Mouse (Mus musculus): Measurements from ENCODE around the gene Grin3b. TPM values are rescaled to one million over a fixed set of nuclear protein-coding genes. Genes with fewer than 3 reads are reported as not detected.
A peak's percentile ranks its signal among the peaks of the same experiment; 100 is the strongest.

The Grin3b gene
- total and polyA plus RNA-seq, 3 experiments: 0.07 to 0.60 (median 0.44) TPM

- no peak for TF ChIP-seq GATA1 (IDR thresholded peaks at IDR 0.05; ENCODE audit: borderline replicate concordance, low read length)
- TF ChIP-seq POLR2AphosphoS5 (IDR thresholded peaks at IDR 0.05; ENCODE audit: insufficient replicate concordance, low read depth, low read length): no peak
- no peak for TF ChIP-seq CTCF (IDR thresholded peaks at IDR 0.05; ENCODE audit: low read depth, low read length)
- TF ChIP-seq GATA2 (IDR thresholded peaks at IDR 0.05; ENCODE audit: borderline replicate concordance, low read depth, low read length): no peak
- TF ChIP-seq TAL1 (conservative IDR thresholded peaks at IDR 0.05; ENCODE audit: low read depth, low read length): no peak
- peaks cover 67% of the 10 kb centered on the region for H3K36me3 ChIP-seq (replicated peaks)
- DNase-seq (ENCODE audit: low spot score) (no peak), ATAC-seq (ENCODE audit: extremely low read depth, insufficient number of reproducible peaks, low FRiP score, poor library complexity, severe bottlenecking) (no peak)
- peaks cover 79% of the 10 kb centered on the region for H3K4me1 ChIP-seq (ENCODE audit: insufficient read depth, low read depth, low read length)
- no peak overlapping the region; the same call in 1 of the 2 replicates for H3K4me3 ChIP-seq (ENCODE audit: low read depth, low read length)
- no peaks in the 10 kb centered on the region for H3K27me3 ChIP-seq (ENCODE audit: insufficient read depth, low read length)
- no peaks in the 10 kb centered on the region for H3K9me3 ChIP-seq (replicated peaks)
Observed at GRCm38 (mm10) chr10:79930826-79931186, 39.7 kb upstream of the Grin3b start.

GRCm38 (mm10) chr10:79931797-79932196 lies 38.7 kb upstream of the Grin3b start:
- H3K4me3 ChIP-seq (ENCODE audit: low read depth, low read length): no peak overlapping the region
- H3K4me1 ChIP-seq (ENCODE audit: insufficient read depth, low read depth, low read length): peaks cover 80% of the 10 kb centered on the region
- peaks cover 77% of the 10 kb centered on the region for H3K36me3 ChIP-seq (replicated peaks)
- H3K9me3 ChIP-seq (replicated peaks): no peaks in the 10 kb centered on the region
- ATAC-seq (ENCODE audit: extremely low read depth, insufficient number of reproducible peaks, low FRiP score, poor library complexity, severe bottlenecking): no peak
- no peaks in the 10 kb centered on the region for H3K27me3 ChIP-seq (ENCODE audit: insufficient read depth, low read length)
- TF ChIP-seq TAL1 (conservative IDR thresholded peaks at IDR 0.05; ENCODE audit: low read depth, low read length) (no peak), CTCF (IDR thresholded peaks at IDR 0.05; ENCODE audit: low read depth, low read length) (no peak), GATA1 (IDR thresholded peaks at IDR 0.05; ENCODE audit: borderline replicate concordance, low read length) (no peak), GATA2 (IDR thresholded peaks at IDR 0.05; ENCODE audit: borderline replicate concordance, low read depth, low read length) (no peak), POLR2AphosphoS5 (IDR thresholded peaks at IDR 0.05; ENCODE audit: insufficient replicate concordance, low read depth, low read length) (no peak)
- DNase-seq (ENCODE audit: low spot score): no peak

GRCm38 (mm10) chr10:79932736-79933135 lies 37.8 kb upstream of the Grin3b start:
- H3K4me1 ChIP-seq (ENCODE audit: insufficient read depth, low read depth, low read length): peaks cover 89% of the 10 kb centered on the region

GRCm38 (mm10) chr10:79933145-79933679 lies 37.3 kb upstream of the Grin3b start:
- ATAC-seq (ENCODE audit: extremely low read depth, insufficient number of reproducible peaks, low FRiP score, poor library complexity, severe bottlenecking): no peak
- Histone ChIP-seq H3K36me3 (replicated peaks) (peaks cover 91% of the 10 kb centered on the region), H3K4me3 (ENCODE audit: low read depth, low read length) (no peak overlapping the region), H3K27me3 (ENCODE audit: insufficient read depth, low read length) (no peaks in the 10 kb centered on the region), H3K9me3 (replicated peaks) (no peaks in the 10 kb centered on the region), H3K4me1 (ENCODE audit: insufficient read depth, low read depth, low read length) (peaks cover 94% of the 10 kb centered on the region)
- DNase-seq (ENCODE audit: low spot score): no peak
- TF ChIP-seq POLR2AphosphoS5 (IDR thresholded peaks at IDR 0.05; ENCODE audit: insufficient replicate concordance, low read depth, low read length): no peak
- TF ChIP-seq TAL1 (conservative IDR thresholded peaks at IDR 0.05; ENCODE audit: low read depth, low read length): no peak
- TF ChIP-seq CTCF (IDR thresholded peaks at IDR 0.05; ENCODE audit: low read depth, low read length): no peak
- no peak for TF ChIP-seq GATA2 (IDR thresholded peaks at IDR 0.05; ENCODE audit: borderline replicate concordance, low read depth, low read length)
- TF ChIP-seq GATA1 (IDR thresholded peaks at IDR 0.05; ENCODE audit: borderline replicate concordance, low read length): no peak

More at GRCm38 (mm10) chr10:79932736-79933135, 37.8 kb upstream of the Grin3b start:
- Histone ChIP-seq H3K36me3 (replicated peaks) (peaks cover 86% of the 10 kb centered on the region), H3K9me3 (replicated peaks) (no peaks in the 10 kb centered on the region), H3K27me3 (ENCODE audit: insufficient read depth, low read length) (no peaks in the 10 kb centered on the region), H3K4me3 (ENCODE audit: low read depth, low read length) (peak overlapping the region; percentile 8; the same call in 1 of the 2 replicates)
- TF ChIP-seq CTCF (IDR thresholded peaks at IDR 0.05; ENCODE audit: low read depth, low read length): no peak
- no peak for TF ChIP-seq GATA2 (IDR thresholded peaks at IDR 0.05; ENCODE audit: borderline replicate concordance, low read depth, low read length)
- TF ChIP-seq POLR2AphosphoS5 (IDR thresholded peaks at IDR 0.05; ENCODE audit: insufficient replicate concordance, low read depth, low read length): no peak
- TF ChIP-seq GATA1 (IDR thresholded peaks at IDR 0.05; ENCODE audit: borderline replicate concordance, low read length): no peak
- TF ChIP-seq TAL1 (conservative IDR thresholded peaks at IDR 0.05; ENCODE audit: low read depth, low read length): no peak
- no peak for ATAC-seq (ENCODE audit: extremely low read depth, insufficient number of reproducible peaks, low FRiP score, poor library complexity, severe bottlenecking)
- DNase-seq (ENCODE audit: low spot score): no peak

GRCm38 (mm10) chr10:79933861-79934260 lies 36.7 kb upstream of the Grin3b start:
- Histone ChIP-seq H3K36me3 (replicated peaks) (peaks cover 98% of the 10 kb centered on the region), H3K9me3 (replicated peaks) (no peaks in the 10 kb centered on the region), H3K27me3 (ENCODE audit: insufficient read depth, low read length) (no peaks in the 10 kb centered on the region), H3K4me1 (ENCODE audit: insufficient read depth, low read depth, low read length) (peaks cover 96% of the 10 kb centered on the region), H3K4me3 (ENCODE audit: low read depth, low read length) (no peak overlapping the region)
- no peak for DNase-seq (ENCODE audit: low spot score)
- no peak for ATAC-seq (ENCODE audit: extremely low read depth, insufficient number of reproducible peaks, low FRiP score, poor library complexity, severe bottlenecking)
- TF ChIP-seq GATA2 (IDR thresholded peaks at IDR 0.05; ENCODE audit: borderline replicate concordance, low read depth, low read length) (no peak), TAL1 (conservative IDR thresholded peaks at IDR 0.05; ENCODE audit: low read depth, low read length) (no peak), POLR2AphosphoS5 (IDR thresholded peaks at IDR 0.05; ENCODE audit: insufficient replicate concordance, low read depth, low read length) (no peak), CTCF (IDR thresholded peaks at IDR 0.05; ENCODE audit: low read depth, low read length) (no peak), GATA1 (IDR thresholded peaks at IDR 0.05; ENCODE audit: borderline replicate concordance, low read length) (no peak)

GRCm38 (mm10) chr10:79934272-79934721 lies 36.2 kb upstream of the Grin3b start:
- TF ChIP-seq POLR2AphosphoS5 (IDR thresholded peaks at IDR 0.05; ENCODE audit: insufficient replicate concordance, low read depth, low read length): no peak
- TF ChIP-seq GATA1 (IDR thresholded peaks at IDR 0.05; ENCODE audit: borderline replicate concordance, low read length): no peak
- TF ChIP-seq TAL1 (conservative IDR thresholded peaks at IDR 0.05; ENCODE audit: low read depth, low read length): no peak
- no peak for TF ChIP-seq CTCF (IDR thresholded peaks at IDR 0.05; ENCODE audit: low read depth, low read length)
- TF ChIP-seq GATA2 (IDR thresholded peaks at IDR 0.05; ENCODE audit: borderline replicate concordance, low read depth, low read length): no peak
- Histone ChIP-seq H3K36me3 (replicated peaks) (peaks cover 100% of the 10 kb centered on the region), H3K4me1 (ENCODE audit: insufficient read depth, low read depth, low read length) (peaks cover 96% of the 10 kb centered on the region), H3K27me3 (ENCODE audit: insufficient read depth, low read length) (no peaks in the 10 kb centered on the region), H3K9me3 (replicated peaks) (no peaks in the 10 kb centered on the region), H3K4me3 (ENCODE audit: low read depth, low read length) (peak overlapping the region; percentile 33; the same call in 1 of the 2 replicates)
- DNase-seq (ENCODE audit: low spot score) (no peak), ATAC-seq (ENCODE audit: extremely low read depth, insufficient number of reproducible peaks, low FRiP score, poor library complexity, severe bottlenecking) (no peak)
